Mouse (Mus musculus) testis, adult 2 months (tissue): ENCODE measurements around the gene Tmcc3.

Experiments used
- CTCF ChIP-seq: fragments of 200-500 bp; IDR thresholded peaks from 2 replicates; pipeline ENCODE4 v1.5.1; 2012; ENCODE audit warnings: low read depth, mild to moderate bottlenecking, inconsistent platforms, low read length, moderate library complexity; ENCODE audit not compliant: control insufficient read depth, insufficient read depth, insufficient replicate concordance
- POLR2A ChIP-seq: fragments of 200-500 bp; IDR thresholded peaks from 2 replicates; pipeline ENCODE4 v1.6.1; 2012; ENCODE audit warnings: low read depth, mild to moderate bottlenecking, inconsistent platforms, low read length, moderate library complexity; ENCODE audit not compliant: control insufficient read depth

- TF ChIP-seq CTCF (no peak), POLR2A (no peak)
Observed at GRCm38 (mm10) chr10:94465646-94466045, 153.9 kb downstream of the Tmcc3 start.
